Mouse (Mus musculus): Measurements from ENCODE around the gene Dtymk.

GRCm38 (mm10) chr1:93748539-93748938 lies 53.2 kb downstream of the Dtymk start:
- TF ChIP-seq CEBPB (IDR thresholded peaks at IDR 0.05; ENCODE audit: insufficient read depth, poor library complexity, severe bottlenecking) (no peak), SRF (IDR thresholded peaks at IDR 0.05; ENCODE audit: control insufficient read depth, insufficient read length, low read depth) (no peak), REST (IDR thresholded peaks at IDR 0.05; ENCODE audit: insufficient read depth, insufficient read length) (no peak)
